Mouse (Mus musculus) NIH3T3 (cell line): ENCODE measurements at regions not wholly inside any gene's neighbourhood (a gene's known extent, or its start where the extent isn't known, plus 50 kb on each side); places are given as distances from the start of the nearest gene placed in this dataset.
"Not testable (repeated sequence)": the region's sequence is repeated elsewhere in the genome, so short reads cannot be mapped to it uniquely, and the experiment has no call there.

ENCODE experiments used
- DNase-seq: peaks from one replicate; pipeline ENCODE4 v3.0.0-alpha.2; 2012; ENCODE audit warnings: low read depth

GRCm38 (mm10) chr12:119102106-119102505 is 135.9 kb upstream of the Abcb5 start:
- not testable (repeated sequence) for DNase-seq

GRCm38 (mm10) chr12:119099736-119100135 is 133.5 kb upstream of the Abcb5 start:
- DNase-seq = no peak

GRCm38 (mm10) chr12:119097814-119098213 is 131.6 kb upstream of the Abcb5 start:
- no peak for DNase-seq

GRCm38 (mm10) chr12:119094314-119094713 is 128.1 kb upstream of the Abcb5 start:
- no peak for DNase-seq

GRCm38 (mm10) chr12:119093402-119093801 is 127.2 kb upstream of the Abcb5 start:
- DNase-seq = no peak

GRCm38 (mm10) chr12:119089292-119089691 is 123.1 kb upstream of the Abcb5 start:
- DNase-seq = no peak

GRCm38 (mm10) chr12:119088666-119089065 is 122.4 kb upstream of the Abcb5 start:
- DNase-seq = no peak

GRCm38 (mm10) chr12:119084814-119085213 is 118.6 kb upstream of the Abcb5 start:
- no peak for DNase-seq

GRCm38 (mm10) chr12:119082781-119083180 is 116.6 kb upstream of the Abcb5 start:
- DNase-seq = no peak

GRCm38 (mm10) chr12:119075825-119076224 is 109.6 kb upstream of the Abcb5 start:
- DNase-seq = no peak

- no peak for DNase-seq
Observed at GRCm38 (mm10) chr12:119074742-119075478, 108.7 kb upstream of the Abcb5 start.

GRCm38 (mm10) chr12:119074147-119074546 is 107.9 kb upstream of the Abcb5 start:
- DNase-seq = no peak

GRCm38 (mm10) chr12:119070963-119071362 is 104.7 kb upstream of the Abcb5 start:
- no peak for DNase-seq

- peak; percentile 7 for DNase-seq
Observed at GRCm38 (mm10) chr12:119070446-119070845, 104.2 kb upstream of the Abcb5 start.

GRCm38 (mm10) chr12:119069747-119070146 is 103.5 kb upstream of the Abcb5 start:
- no peak for DNase-seq

- DNase-seq = no peak
Observed at GRCm38 (mm10) chr12:119068079-119068478, 101.9 kb upstream of the Abcb5 start.

- no peak for DNase-seq
Observed at GRCm38 (mm10) chr12:119062931-119063330, 96.7 kb upstream of the Abcb5 start.

GRCm38 (mm10) chr12:119062490-119062889 is 96.3 kb upstream of the Abcb5 start:
- no peak for DNase-seq

GRCm38 (mm10) chr12:119054560-119054959 is 88.3 kb upstream of the Abcb5 start:
- DNase-seq = no peak

- no peak for DNase-seq
Observed at GRCm38 (mm10) chr12:119051692-119052379, 85.6 kb upstream of the Abcb5 start.

- no peak for DNase-seq
Observed at GRCm38 (mm10) chr12:119038306-119038705, 72.1 kb upstream of the Abcb5 start.

- DNase-seq = no peak
Observed at GRCm38 (mm10) chr12:119034828-119035227, 68.6 kb upstream of the Abcb5 start.

- DNase-seq = no peak
Observed at GRCm38 (mm10) chr12:119028711-119029110, 62.5 kb upstream of the Abcb5 start.

- DNase-seq = no peak
Observed at GRCm38 (mm10) chr12:119028161-119028560, 61.9 kb upstream of the Abcb5 start.
